Mouse (Mus musculus) embryonic facial prominence, embryonic 12.5 days (tissue): Measurements from ENCODE around the gene Akap2. TPM values are rescaled to one million over a fixed set of nuclear protein-coding genes. Genes with fewer than 3 reads are reported as not detected.

ENCODE experiments used
- ATAC-seq: fragments of 200-750 bp; cut with Nextera tagmentation; 2 replicates; pipeline ENCODE4 v1.8.0; 2017; ENCODE audit not compliant: insufficient number of reproducible peaks, insufficient read depth, low FRiP score, low TSS enrichment
- H3K27ac ChIP-seq: fragments of 300-500 bp; sonication (generic); 2 replicates; pipeline ENCODE4 v1.5.1; 2016; ENCODE audit warnings: mild to moderate bottlenecking
- H3K27me3 ChIP-seq: fragments of 300-500 bp; sonication (generic); 2 replicates; pipeline ENCODE4 v1.6.1; 2016; ENCODE audit warnings: mild to moderate bottlenecking, moderate library complexity
- H3K36me3 ChIP-seq: fragments of 300-500 bp; sonication (generic); 2 replicates; pipeline ENCODE4 v1.6.1; 2016; ENCODE audit warnings: mild to moderate bottlenecking
- H3K4me1 ChIP-seq: fragments of 300-500 bp; sonication (generic); 2 replicates; pipeline ENCODE4 v1.6.1; 2016
- H3K4me2 ChIP-seq: fragments of 300-500 bp; sonication (generic); replicated peaks from 2 replicates; pipeline ENCODE4 v1.6.1; 2016; ENCODE audit warnings: mild to moderate bottlenecking, moderate library complexity
- H3K4me3 ChIP-seq: fragments of 300-500 bp; sonication (generic); 2 replicates; pipeline ENCODE4 v1.5.1; 2016; ENCODE audit warnings: mild to moderate bottlenecking
- H3K9ac ChIP-seq: fragments of 300-500 bp; sonication (generic); 2 replicates; pipeline ENCODE4 v1.6.1; 2016; ENCODE audit warnings: mild to moderate bottlenecking, moderate library complexity
- H3K9me3 ChIP-seq: fragments of 300-500 bp; sonication (generic); 2 replicates; pipeline ENCODE4 v1.6.1; 2016; ENCODE audit warnings: mild to moderate bottlenecking, moderate library complexity
- WGBS: fragments of 180-500 bp; shearing (Covaris S2); methylation state at CpG from one replicate; pipeline ENCODE4 v1.1.7; 2016; 5-methylcytosine and 5-hydroxymethylcytosine counted together
- polyA plus RNA-seq: library from polyadenylated mRNA; unstranded; fragments of >200 nt; fragmentation: Nextera tagmentation; extraction: Ambion mirVana; gene quantifications from 2 replicates; pipeline ENCODE4 v1.2.1, GENCODE M21; 2016

Akap2 gene
- polyA plus RNA-seq = 25.2 and 29.8 TPM in 2 replicates

- ATAC-seq = no peak
- H3K36me3 ChIP-seq = no peaks in the 10 kb centered on the region
- 85% methylated on average over 9 of the region's 9 CpGs for WGBS
- H3K9me3 ChIP-seq = no peaks in the 10 kb centered on the region
- no peak within 1 kb of the TSS for H3K4me3 ChIP-seq
- peaks cover 3% of the 10 kb centered on the region; the same call in 1 of the 2 replicates for H3K4me1 ChIP-seq
- H3K4me2 ChIP-seq = no peak within 1 kb of the TSS
- H3K9ac ChIP-seq = no peak within 1 kb of the TSS
- no peak within 1 kb of the TSS for H3K27ac ChIP-seq
- no peaks in the 10 kb centered on the region for H3K27me3 ChIP-seq
Measured at GRCm38 (mm10) chr4:57717354-57717753, at the start of gene Akap2. Gene Akap2, plus strand, starts transcription at chr4:57717657.

DNA sequence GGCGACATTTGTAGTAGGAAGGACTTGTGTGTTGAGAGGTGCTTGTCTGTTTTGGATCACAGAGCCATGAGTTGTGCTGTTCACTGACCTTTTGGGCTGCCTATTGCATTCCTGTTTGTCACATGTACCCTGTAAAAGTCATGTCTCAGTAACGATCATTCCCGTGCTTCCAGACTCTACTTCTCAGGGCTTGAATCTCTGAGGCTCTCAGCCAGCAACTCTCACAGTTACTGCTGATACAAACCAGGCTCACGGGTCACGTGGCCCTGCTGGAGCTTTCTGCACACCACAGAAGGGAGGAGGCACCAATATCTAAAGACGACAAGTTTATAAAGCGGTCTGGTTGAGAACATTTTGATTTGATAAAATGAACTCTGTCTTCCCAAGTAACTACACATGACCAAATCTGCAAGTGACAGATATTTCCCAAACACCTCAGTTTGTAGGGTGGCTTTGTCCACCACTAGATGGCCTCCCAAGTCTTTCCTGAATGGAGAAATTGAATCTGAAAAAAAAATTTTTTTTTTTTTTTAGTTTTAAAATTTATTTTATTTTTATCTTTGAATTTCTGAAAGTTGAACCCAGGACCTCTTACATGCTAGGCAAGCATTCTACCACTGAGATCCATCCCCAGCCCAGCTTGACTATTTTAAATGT lies 46.5 kb upstream of the Akap2 start:
- Histone ChIP-seq H3K9me3 (no peaks in the 10 kb centered on the region), H3K27ac (peak overlapping the region; percentile 47; the same call in 1 of the 2 replicates), H3K4me2 (no peak overlapping the region), H3K27me3 (no peaks in the 10 kb centered on the region), H3K9ac (no peak overlapping the region), H3K4me1 (peaks cover 24% of the 10 kb centered on the region), H3K4me3 (no peak overlapping the region), H3K36me3 (no peaks in the 10 kb centered on the region)
- ATAC-seq = peak; percentile 35; the same call in 1 of the 2 replicates
- WGBS = 52% methylated on average over 7 of the region's 7 CpGs

DNA sequence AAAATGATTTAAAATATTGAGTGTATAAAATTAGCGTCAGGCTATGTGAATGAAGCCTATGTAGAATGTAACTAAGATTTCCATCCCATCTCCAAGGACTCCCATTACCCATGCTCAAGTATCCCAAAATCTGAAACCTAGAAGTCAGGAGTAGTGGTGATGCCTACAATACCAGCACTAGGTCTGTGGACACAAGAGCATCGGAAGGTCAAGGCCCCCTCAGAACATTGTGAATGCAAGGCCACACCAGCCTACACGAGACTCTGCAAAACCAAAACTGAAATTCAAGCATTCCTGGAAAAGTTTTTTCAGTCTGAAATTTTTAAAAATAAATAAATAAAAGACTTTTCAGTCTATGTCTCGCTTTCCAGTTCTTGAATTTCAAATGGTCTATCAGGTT lies 44.9 kb upstream of the Akap2 start:
- Histone ChIP-seq H3K9me3 (no peaks in the 10 kb centered on the region), H3K4me2 (no peak overlapping the region), H3K4me1 (peaks cover 24% of the 10 kb centered on the region), H3K9ac (no peak overlapping the region), H3K27ac (no peak overlapping the region; the same call in 1 of the 2 replicates), H3K4me3 (no peak overlapping the region), H3K36me3 (no peaks in the 10 kb centered on the region), H3K27me3 (no peaks in the 10 kb centered on the region)
- WGBS = 58% methylated on average over 4 of the region's 4 CpGs
- no peak for ATAC-seq

- Histone ChIP-seq H3K4me1 (peaks cover 24% of the 10 kb centered on the region), H3K4me2 (peak overlapping the region; percentile 44), H3K4me3 (0 out of 2 replicates have a peak overlapping the region, but pooled peaks have one; percentile 3), H3K36me3 (no peaks in the 10 kb centered on the region), H3K27me3 (no peaks in the 10 kb centered on the region), H3K27ac (peak overlapping the region; percentile 50; the same call in 1 of the 2 replicates), H3K9ac (0 out of 2 replicates have a peak overlapping the region, but pooled peaks have one; percentile 27), H3K9me3 (no peaks in the 10 kb centered on the region)
- ATAC-seq = no peak
- 12% methylated on average over 12 of the region's 12 CpGs for WGBS
Measured at GRCm38 (mm10) chr4:57672996-57673906, 44.2 kb upstream of the Akap2 start.

GRCm38 (mm10) chr4:57674351-57674750 lies 43.1 kb upstream of the Akap2 start:
- ATAC-seq = no peak
- no peak overlapping the region for H3K9ac ChIP-seq
- WGBS = 70% methylated on average over 7 of the region's 7 CpGs
- H3K27ac ChIP-seq = 0 out of 2 replicates have a peak overlapping the region, but pooled peaks have one; percentile 2
- H3K27me3 ChIP-seq = no peaks in the 10 kb centered on the region
- H3K9me3 ChIP-seq = no peaks in the 10 kb centered on the region
- H3K4me1 ChIP-seq = peaks cover 24% of the 10 kb centered on the region
- no peaks in the 10 kb centered on the region for H3K36me3 ChIP-seq
- H3K4me2 ChIP-seq = no peak overlapping the region
- H3K4me3 ChIP-seq = no peak overlapping the region

- H3K27me3 ChIP-seq = no peaks in the 10 kb centered on the region
- H3K9me3 ChIP-seq = no peaks in the 10 kb centered on the region
- peaks cover 24% of the 10 kb centered on the region for H3K4me1 ChIP-seq
- H3K4me2 ChIP-seq = peak overlapping the region; percentile 46
- peak overlapping the region; percentile 40; the same call in 1 of the 2 replicates for H3K9ac ChIP-seq
- H3K36me3 ChIP-seq = no peaks in the 10 kb centered on the region
- peak overlapping the region; percentile 60; the same call in 1 of the 2 replicates for H3K27ac ChIP-seq
- ATAC-seq = peak; percentile 52
- WGBS = 3% methylated on average over 13 of the region's 13 CpGs
- 0 out of 2 replicates have a peak overlapping the region, but pooled peaks have one; percentile 4 for H3K4me3 ChIP-seq
Measured at GRCm38 (mm10) chr4:57675387-57675786, 42.1 kb upstream of the Akap2 start.

DNA sequence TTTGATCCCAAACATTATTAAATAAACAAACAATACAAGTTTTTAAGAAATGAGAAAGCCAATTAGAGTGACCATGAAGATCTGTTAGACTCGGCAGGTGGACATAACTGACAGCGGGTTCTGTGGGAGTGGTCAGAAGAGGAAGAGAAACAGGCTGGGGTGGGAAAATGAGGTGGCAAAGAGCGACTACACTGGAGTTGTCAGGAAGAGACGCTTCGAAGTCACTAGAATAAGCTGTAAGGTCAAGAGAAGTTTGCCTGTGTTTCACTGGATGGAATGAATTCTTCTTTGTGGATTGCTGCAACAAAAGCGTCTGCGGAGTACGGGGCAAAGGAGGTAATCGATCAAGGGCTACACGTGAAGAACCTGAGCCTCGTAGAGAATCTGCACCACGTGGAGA lies 39.5 kb upstream of the Akap2 start:
- WGBS = 82% methylated on average over 12 of the region's 12 CpGs
- H3K9ac ChIP-seq = no peak overlapping the region
- H3K4me3 ChIP-seq = no peak overlapping the region
- no peak overlapping the region for H3K27ac ChIP-seq
- H3K4me1 ChIP-seq = peaks cover 24% of the 10 kb centered on the region
- H3K36me3 ChIP-seq = no peaks in the 10 kb centered on the region
- H3K4me2 ChIP-seq = no peak overlapping the region
- no peaks in the 10 kb centered on the region for H3K9me3 ChIP-seq
- no peak for ATAC-seq
- H3K27me3 ChIP-seq = no peaks in the 10 kb centered on the region

- Histone ChIP-seq H3K27ac (no peak overlapping the region), H3K36me3 (no peaks in the 10 kb centered on the region), H3K4me3 (no peak overlapping the region), H3K4me2 (no peak overlapping the region), H3K9ac (no peak overlapping the region), H3K9me3 (no peaks in the 10 kb centered on the region), H3K27me3 (no peaks in the 10 kb centered on the region), H3K4me1 (peaks cover 16% of the 10 kb centered on the region)
- ATAC-seq = no peak
- WGBS = 88% methylated on average over 9 of the region's 9 CpGs
Measured at GRCm38 (mm10) chr4:57678991-57679457, 38.4 kb upstream of the Akap2 start.

GRCm38 (mm10) chr4:57680186-57680585 lies 37.3 kb upstream of the Akap2 start:
- 82% methylated on average over 12 of the region's 12 CpGs for WGBS
- Histone ChIP-seq H3K36me3 (no peaks in the 10 kb centered on the region), H3K27me3 (no peaks in the 10 kb centered on the region), H3K4me2 (no peak overlapping the region), H3K4me3 (no peak overlapping the region), H3K27ac (no peak overlapping the region), H3K4me1 (peaks cover 12% of the 10 kb centered on the region), H3K9ac (no peak overlapping the region), H3K9me3 (no peaks in the 10 kb centered on the region)
- no peak for ATAC-seq

DNA sequence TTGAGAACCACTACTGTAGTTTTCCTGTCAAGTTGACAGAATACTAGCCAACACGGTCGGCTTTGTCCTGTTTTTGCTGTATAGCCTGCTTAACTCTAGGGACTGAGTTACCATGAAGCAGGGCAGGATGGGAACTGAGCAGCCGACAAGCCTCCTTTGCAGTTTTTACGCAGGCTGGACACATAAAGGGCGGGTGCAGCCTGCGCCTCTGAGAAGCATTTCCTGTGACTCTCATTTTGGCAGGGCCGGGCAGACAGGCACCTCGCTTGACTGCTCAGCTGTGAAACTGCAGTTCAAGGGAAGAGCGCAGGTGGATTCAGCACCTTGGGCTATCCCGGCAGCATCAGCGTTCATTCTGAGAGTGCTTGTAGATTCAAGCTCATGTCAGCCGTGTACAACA lies 35.9 kb upstream of the Akap2 start:
- H3K4me2 ChIP-seq = no peak overlapping the region
- H3K27me3 ChIP-seq = no peaks in the 10 kb centered on the region
- 53% methylated on average over 12 of the region's 12 CpGs for WGBS
- no peak overlapping the region for H3K9ac ChIP-seq
- 0 out of 2 replicates have a peak, but pooled peaks cover 8% of the 10 kb centered on the region for H3K4me1 ChIP-seq
- H3K9me3 ChIP-seq = no peaks in the 10 kb centered on the region
- no peak overlapping the region for H3K27ac ChIP-seq
- no peaks in the 10 kb centered on the region for H3K36me3 ChIP-seq
- no peak for ATAC-seq
- no peak overlapping the region for H3K4me3 ChIP-seq

DNA sequence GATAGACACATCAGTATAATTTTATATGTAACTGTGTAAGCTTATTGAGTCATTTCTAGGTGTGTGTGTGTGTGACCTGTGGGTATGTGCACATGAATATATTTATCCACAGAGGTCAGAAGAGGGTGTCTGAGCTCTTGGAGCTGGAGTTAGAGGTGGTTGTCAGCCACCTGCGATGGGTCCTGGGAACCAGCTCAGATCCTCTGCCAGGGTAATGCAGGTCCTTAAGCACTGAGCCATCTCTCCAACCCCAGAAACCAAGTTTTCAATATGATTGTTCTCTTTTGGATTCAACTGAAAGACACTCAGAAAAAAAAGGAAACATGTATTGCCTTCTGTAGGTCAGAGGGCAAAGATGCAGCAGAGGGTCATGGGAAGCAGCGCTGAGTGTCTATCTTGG lies 35.1 kb upstream of the Akap2 start:
- H3K9me3 ChIP-seq = no peaks in the 10 kb centered on the region
- 0 out of 2 replicates have a peak, but pooled peaks cover 8% of the 10 kb centered on the region for H3K4me1 ChIP-seq
- H3K4me3 ChIP-seq = no peak overlapping the region
- WGBS = 95% methylated on average over 2 of the region's 2 CpGs
- H3K9ac ChIP-seq = no peak overlapping the region
- no peak overlapping the region for H3K27ac ChIP-seq
- no peaks in the 10 kb centered on the region for H3K27me3 ChIP-seq
- no peaks in the 10 kb centered on the region for H3K36me3 ChIP-seq
- no peak overlapping the region for H3K4me2 ChIP-seq
- no peak for ATAC-seq
